Mouse (Mus musculus): ENCODE data around the gene Olfr462. TPM values are rescaled to one million over a fixed set of nuclear protein-coding genes. Genes with fewer than 3 reads are reported as not detected.
"Not testable (repeated sequence)": the region's sequence is repeated elsewhere in the genome, so short reads cannot be mapped to it uniquely, and the experiment has no call there.

Gene Olfr462
- polyA plus RNA-seq, 1 experiment from 2014 or later: not detected

GRCm38 (mm10) chr11:87883493-87883892 lies 8.6 kb downstream of the Olfr462 start:
- no peaks in the 10 kb centered on the region for H3K4me1 ChIP-seq (replicated peaks; ENCODE audit: control insufficient read depth, insufficient read depth, low read length)
- no peak for ATAC-seq (ENCODE audit: low read depth)
- WGBS: 41% methylated on average over 5 of the region's 5 CpGs
- H3K4me3 ChIP-seq (ENCODE audit: low read length): no peak overlapping the region
- no peak overlapping the region for H3K27ac ChIP-seq (ENCODE audit: low read length)
- H3K36me3 ChIP-seq (ENCODE audit: control insufficient read depth, insufficient read depth, low read length): no peaks in the 10 kb centered on the region
- no peak overlapping the region for H3K4me2 ChIP-seq (ENCODE audit: low read depth, low read length)
- H3K27me3 ChIP-seq (ENCODE audit: control insufficient read depth, insufficient read depth, low read depth, low read length): no peaks in the 10 kb centered on the region
- H3K9ac ChIP-seq (ENCODE audit: low read length): no peak overlapping the region
- no peaks in the 10 kb centered on the region for H3K9me3 ChIP-seq (ENCODE audit: control insufficient read depth, low read length)

- 47% methylated on average over 4 of the region's 4 CpGs for WGBS
- no peaks in the 10 kb centered on the region for H3K27me3 ChIP-seq (ENCODE audit: control insufficient read depth, insufficient read depth, low read depth, low read length)
- ATAC-seq (ENCODE audit: low read depth): no peak
- H3K9me3 ChIP-seq (ENCODE audit: control insufficient read depth, low read length): no peaks in the 10 kb centered on the region
- H3K4me2 ChIP-seq (ENCODE audit: low read depth, low read length): no peak overlapping the region
- H3K27ac ChIP-seq (ENCODE audit: low read length): no peak overlapping the region
- no peaks in the 10 kb centered on the region for H3K36me3 ChIP-seq (ENCODE audit: control insufficient read depth, insufficient read depth, low read length)
- no peaks in the 10 kb centered on the region for H3K4me1 ChIP-seq (replicated peaks; ENCODE audit: control insufficient read depth, insufficient read depth, low read length)
- no peak overlapping the region for H3K4me3 ChIP-seq (ENCODE audit: low read length)
- H3K9ac ChIP-seq (ENCODE audit: low read length): no peak overlapping the region
These were observed 10.4 kb downstream of the Olfr462 start for GRCm38 (mm10) chr11:87881714-87882113.

GRCm38 (mm10) chr11:87879826-87880225 lies 12.2 kb downstream of the Olfr462 start:
- no peaks in the 10 kb centered on the region for H3K36me3 ChIP-seq (ENCODE audit: control insufficient read depth, insufficient read depth, low read length)
- no peak overlapping the region for H3K9ac ChIP-seq (ENCODE audit: low read length)
- H3K27ac ChIP-seq (ENCODE audit: low read length): no peak overlapping the region
- no peaks in the 10 kb centered on the region for H3K27me3 ChIP-seq (ENCODE audit: control insufficient read depth, insufficient read depth, low read depth, low read length)
- no peaks in the 10 kb centered on the region for H3K4me1 ChIP-seq (replicated peaks; ENCODE audit: control insufficient read depth, insufficient read depth, low read length)
- no peak overlapping the region for H3K4me2 ChIP-seq (ENCODE audit: low read depth, low read length)
- no peaks in the 10 kb centered on the region for H3K9me3 ChIP-seq (ENCODE audit: control insufficient read depth, low read length)
- WGBS: 60% methylated on average over 9 of the region's 9 CpGs
- no peak overlapping the region for H3K4me3 ChIP-seq (ENCODE audit: low read length)
- no peak for ATAC-seq (ENCODE audit: low read depth)

GRCm38 (mm10) chr11:87875436-87875835 lies 16.6 kb downstream of the Olfr462 start, which contains the start of gene Epx:
Epx (minus strand) TSS chr11:87875536.
- ATAC-seq (ENCODE audit: low read depth): no peak

GRCm38 (mm10) chr11:87871766-87872165 lies 20.3 kb downstream of the Olfr462 start:
- Histone ChIP-seq H3K27me3 (ENCODE audit: control insufficient read depth, insufficient read depth, low read depth, low read length) (no peaks in the 10 kb centered on the region; the same call in 1 of the 2 replicates), H3K4me3 (ENCODE audit: low read length) (no peak overlapping the region), H3K4me2 (ENCODE audit: low read depth, low read length) (no peak overlapping the region), H3K27ac (ENCODE audit: low read length) (no peak overlapping the region), H3K9me3 (ENCODE audit: control insufficient read depth, low read length) (no peaks in the 10 kb centered on the region), H3K9ac (ENCODE audit: low read length) (no peak overlapping the region), H3K36me3 (ENCODE audit: control insufficient read depth, insufficient read depth, low read length) (no peaks in the 10 kb centered on the region), H3K4me1 (replicated peaks; ENCODE audit: control insufficient read depth, insufficient read depth, low read length) (no peaks in the 10 kb centered on the region)
- 24% methylated on average over 8 of the region's 8 CpGs for WGBS
- ATAC-seq (ENCODE audit: low read depth): no peak

More at GRCm38 (mm10) chr11:87875436-87875835, 16.6 kb downstream of the Olfr462 start, which contains the start of gene Epx:
- H3K4me3 ChIP-seq (ENCODE audit: low read length): no peak within 1 kb of the TSS
- no peak within 1 kb of the TSS for H3K4me2 ChIP-seq (ENCODE audit: low read depth, low read length)
- no peak within 1 kb of the TSS for H3K9ac ChIP-seq (ENCODE audit: low read length)
- 75% methylated on average over 6 of the region's 6 CpGs for WGBS
- H3K27me3 ChIP-seq (ENCODE audit: control insufficient read depth, insufficient read depth, low read depth, low read length): no peaks in the 10 kb centered on the region; the same call in 1 of the 2 replicates
- H3K4me1 ChIP-seq (replicated peaks; ENCODE audit: control insufficient read depth, insufficient read depth, low read length): no peaks in the 10 kb centered on the region
- no peak within 1 kb of the TSS for H3K27ac ChIP-seq (ENCODE audit: low read length)
- H3K9me3 ChIP-seq (ENCODE audit: control insufficient read depth, low read length): no peaks in the 10 kb centered on the region
- no peaks in the 10 kb centered on the region for H3K36me3 ChIP-seq (ENCODE audit: control insufficient read depth, insufficient read depth, low read length)

- 72% methylated on average over 2 of the region's 2 CpGs for WGBS
- Histone ChIP-seq H3K9me3 (ENCODE audit: control insufficient read depth, low read length) (no peaks in the 10 kb centered on the region), H3K36me3 (ENCODE audit: control insufficient read depth, insufficient read depth, low read length) (no peaks in the 10 kb centered on the region), H3K9ac (ENCODE audit: low read length) (no peak overlapping the region), H3K4me3 (ENCODE audit: low read length) (no peak overlapping the region), H3K4me2 (ENCODE audit: low read depth, low read length) (no peak overlapping the region), H3K27me3 (ENCODE audit: control insufficient read depth, insufficient read depth, low read depth, low read length) (no peaks in the 10 kb centered on the region; the same call in 1 of the 2 replicates), H3K4me1 (replicated peaks; ENCODE audit: control insufficient read depth, insufficient read depth, low read length) (no peaks in the 10 kb centered on the region), H3K27ac (ENCODE audit: low read length) (no peak overlapping the region)
- no peak for ATAC-seq (ENCODE audit: low read depth)
These were observed 22.0 kb downstream of the Olfr462 start for GRCm38 (mm10) chr11:87870096-87870495.

- H3K4me3 ChIP-seq (ENCODE audit: low read length); H3K9me3 ChIP-seq (ENCODE audit: control insufficient read depth, low read length); H3K27me3 ChIP-seq (ENCODE audit: control insufficient read depth, insufficient read depth, low read depth, low read length); H3K4me2 ChIP-seq (ENCODE audit: low read depth, low read length); H3K27ac ChIP-seq (ENCODE audit: low read length); H3K4me1 ChIP-seq (replicated peaks; ENCODE audit: control insufficient read depth, insufficient read depth, low read length); H3K9ac ChIP-seq (ENCODE audit: low read length); ATAC-seq (ENCODE audit: low read depth); H3K36me3 ChIP-seq (ENCODE audit: control insufficient read depth, insufficient read depth, low read length): not testable (repeated sequence)
- 80% methylated on average over 1 of the region's 2 CpGs for WGBS
These were observed 25.2 kb downstream of the Olfr462 start for GRCm38 (mm10) chr11:87866891-87867290.

GRCm38 (mm10) chr11:87862805-87863204 lies 29.3 kb downstream of the Olfr462 start:
- no peak overlapping the region for H3K9ac ChIP-seq (ENCODE audit: low read length)
- no peaks in the 10 kb centered on the region for H3K4me1 ChIP-seq (replicated peaks; ENCODE audit: control insufficient read depth, insufficient read depth, low read length)
- no peak overlapping the region for H3K27ac ChIP-seq (ENCODE audit: low read length)
- H3K27me3 ChIP-seq (ENCODE audit: control insufficient read depth, insufficient read depth, low read depth, low read length): no peaks in the 10 kb centered on the region
- ATAC-seq (ENCODE audit: low read depth): no peak
- WGBS: 88% methylated on average over 13 of the region's 13 CpGs
- H3K4me3 ChIP-seq (ENCODE audit: low read length): no peak overlapping the region
- no peaks in the 10 kb centered on the region for H3K9me3 ChIP-seq (ENCODE audit: control insufficient read depth, low read length)
- H3K4me2 ChIP-seq (ENCODE audit: low read depth, low read length): no peak overlapping the region
- H3K36me3 ChIP-seq (ENCODE audit: control insufficient read depth, insufficient read depth, low read length): peaks cover 9% of the 10 kb centered on the region; the same call in 1 of the 2 replicates

- 75% methylated on average over 9 of the region's 9 CpGs for WGBS
- no peak for ATAC-seq (ENCODE audit: low read depth)
- Histone ChIP-seq H3K9me3 (ENCODE audit: control insufficient read depth, low read length) (no peaks in the 10 kb centered on the region), H3K4me1 (replicated peaks; ENCODE audit: control insufficient read depth, insufficient read depth, low read length) (no peaks in the 10 kb centered on the region), H3K4me3 (ENCODE audit: low read length) (no peak overlapping the region), H3K4me2 (ENCODE audit: low read depth, low read length) (no peak overlapping the region), H3K27ac (ENCODE audit: low read length) (no peak overlapping the region), H3K9ac (ENCODE audit: low read length) (no peak overlapping the region), H3K27me3 (ENCODE audit: control insufficient read depth, insufficient read depth, low read depth, low read length) (no peaks in the 10 kb centered on the region), H3K36me3 (ENCODE audit: control insufficient read depth, insufficient read depth, low read length) (peaks cover 9% of the 10 kb centered on the region; the same call in 1 of the 2 replicates)
These were observed 31.6 kb downstream of the Olfr462 start for GRCm38 (mm10) chr11:87860426-87860825.

- H3K4me3 ChIP-seq (ENCODE audit: low read length): no peak overlapping the region
- H3K36me3 ChIP-seq (ENCODE audit: control insufficient read depth, insufficient read depth, low read length): peaks cover 9% of the 10 kb centered on the region; the same call in 1 of the 2 replicates
- no peaks in the 10 kb centered on the region for H3K4me1 ChIP-seq (replicated peaks; ENCODE audit: control insufficient read depth, insufficient read depth, low read length)
- 76% methylated on average over 11 of the region's 11 CpGs for WGBS
- H3K27me3 ChIP-seq (ENCODE audit: control insufficient read depth, insufficient read depth, low read depth, low read length): no peaks in the 10 kb centered on the region
- no peak overlapping the region for H3K4me2 ChIP-seq (ENCODE audit: low read depth, low read length)
- H3K27ac ChIP-seq (ENCODE audit: low read length): no peak overlapping the region
- H3K9me3 ChIP-seq (ENCODE audit: control insufficient read depth, low read length): no peaks in the 10 kb centered on the region
- H3K9ac ChIP-seq (ENCODE audit: low read length): no peak overlapping the region
- ATAC-seq (ENCODE audit: low read depth): no peak
These were observed 32.8 kb downstream of the Olfr462 start for GRCm38 (mm10) chr11:87859273-87859672.
